Mouse (Mus musculus) limb, embryonic 10.5 days (tissue): ENCODE results near the gene Stk40. TPM values are rescaled to one million over a fixed set of nuclear protein-coding genes. Genes with fewer than 3 reads are reported as not detected.

ENCODE experiments used
- DNase-seq: peaks from one replicate; pipeline ENCODE4 v3.0.0-alpha.2; 2017; ENCODE audit warnings: low spot score
- H3K27ac ChIP-seq: fragments of 300-500 bp; sonication (generic); 2 replicates; pipeline ENCODE4 v1.5.1; 2016; ENCODE audit warnings: mild to moderate bottlenecking
- H3K27me3 ChIP-seq: fragments of 300-500 bp; sonication (generic); 2 replicates; pipeline ENCODE4 v1.6.1; 2016; ENCODE audit warnings: low read depth, mild to moderate bottlenecking; ENCODE audit not compliant: poor library complexity, severe bottlenecking
- H3K36me3 ChIP-seq: fragments of 300-500 bp; sonication (generic); 2 replicates; pipeline ENCODE4 v1.6.1; 2016; ENCODE audit warnings: mild to moderate bottlenecking, moderate library complexity
- H3K4me1 ChIP-seq: fragments of 300-500 bp; sonication (generic); 2 replicates; pipeline ENCODE4 v1.6.1; 2016
- H3K4me3 ChIP-seq: fragments of 300-500 bp; sonication (generic); 2 replicates; pipeline ENCODE4 v1.5.1; 2016; ENCODE audit warnings: mild to moderate bottlenecking, moderate library complexity
- H3K9me3 ChIP-seq: fragments of 300-500 bp; sonication (generic); replicated peaks from 2 replicates; pipeline ENCODE4 v1.6.1; 2016; ENCODE audit warnings: mild to moderate bottlenecking
- WGBS: fragments of 180-500 bp; shearing (Covaris S2); methylation state at CpG from one replicate; pipeline ENCODE4 v1.1.7; 2016; 5-methylcytosine and 5-hydroxymethylcytosine counted together
- polyA plus RNA-seq: library from polyadenylated mRNA; unstranded; fragments of >200 nt; fragmentation: Nextera tagmentation; extraction: Ambion mirVana; gene quantifications from 2 replicates; pipeline ENCODE4 v1.2.1, GENCODE M21; 2016

Gene Stk40
- 48.2 and 52.1 TPM in 2 replicates for polyA plus RNA-seq

DNA sequence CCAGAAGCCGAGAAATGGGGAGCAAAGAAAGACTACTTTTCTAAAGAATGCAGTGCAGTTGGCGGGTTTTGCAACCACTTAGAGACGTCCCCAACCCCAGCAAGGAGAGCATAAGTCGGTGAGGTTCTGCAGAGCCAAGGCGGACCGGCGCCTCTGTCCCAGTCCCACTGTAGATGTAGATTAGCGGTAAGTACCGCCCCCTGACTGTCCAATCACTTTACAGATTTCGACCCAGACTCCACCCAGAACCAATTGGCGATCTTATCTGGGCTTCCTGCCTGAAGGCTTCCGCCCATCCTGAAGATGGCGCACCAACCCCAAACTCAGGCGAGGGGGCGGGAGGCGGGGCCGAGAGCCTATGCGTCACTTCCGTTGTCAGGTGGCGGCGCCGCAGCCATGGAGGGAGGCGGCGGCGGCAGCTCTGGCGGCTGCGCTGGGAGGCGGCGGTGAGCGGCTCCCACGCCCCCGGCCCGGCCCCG, at the start of gene Stk40:
TSS of gene Stk40 (plus strand) at position 368 of the 479 bp plus-strand sequence.
- Histone ChIP-seq H3K36me3 (peaks cover 13% of the 10 kb centered on the region), H3K4me3 (peak within 1 kb of the TSS; percentile 95), H3K9me3 (no peaks in the 10 kb centered on the region), H3K27me3 (0 out of 2 replicates have a peak, but pooled peaks cover 11% of the 10 kb centered on the region), H3K4me1 (peaks cover 59% of the 10 kb centered on the region), H3K27ac (peak within 1 kb of the TSS; percentile 88)
- under 1% methylated on average over 34 of the region's 34 CpGs for WGBS
- DNase-seq = peak; percentile 98

DNA sequence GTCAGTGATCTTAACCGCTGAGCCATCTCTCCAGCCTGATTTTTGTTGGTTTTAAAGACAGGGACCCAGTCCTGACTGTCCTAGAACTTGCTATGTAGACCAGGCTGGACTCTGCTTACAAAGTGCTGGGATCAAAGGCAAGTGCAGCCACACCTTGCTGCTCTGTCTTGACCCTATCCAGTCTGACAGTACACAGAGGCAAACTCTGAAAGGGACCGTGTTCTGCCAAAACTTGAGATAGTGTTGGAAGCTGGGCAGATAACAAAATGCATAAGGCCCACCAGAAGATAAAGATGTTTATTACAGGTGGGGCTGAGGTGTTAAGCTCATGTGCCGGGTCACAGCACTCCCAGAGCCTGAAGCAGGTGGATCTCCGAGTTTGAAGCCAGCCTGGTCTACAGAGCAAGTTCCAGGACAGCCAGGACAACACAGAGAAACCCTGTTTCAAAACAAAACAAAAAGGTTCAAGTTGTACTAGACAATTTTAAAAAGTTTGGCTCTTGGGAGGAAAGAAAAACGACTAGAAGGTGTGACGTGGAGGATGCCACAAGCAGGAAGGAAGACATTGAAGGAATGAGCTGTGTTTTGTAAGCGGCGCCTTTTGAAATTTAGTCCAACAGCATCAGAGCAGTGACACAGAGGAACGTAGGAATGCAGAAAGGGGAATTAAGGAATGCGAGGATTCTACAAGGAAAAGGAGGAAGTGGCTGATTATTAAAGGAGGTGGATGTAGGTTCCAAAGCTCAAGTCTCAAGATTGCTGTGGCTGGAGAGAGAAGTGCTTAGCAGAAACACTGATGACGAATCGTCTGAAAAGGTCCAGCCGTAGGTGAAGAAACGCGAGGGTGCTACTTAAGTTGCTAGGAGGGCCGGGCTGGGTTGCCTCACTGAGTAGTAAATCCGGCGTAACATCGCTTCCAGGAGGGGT, 46.3 kb upstream of the Stk40 start:
- peak overlapping the region; percentile 81 for H3K27ac ChIP-seq
- H3K36me3 ChIP-seq = peaks cover 42% of the 10 kb centered on the region
- peaks cover 18% of the 10 kb centered on the region for H3K4me1 ChIP-seq
- no peaks in the 10 kb centered on the region for H3K27me3 ChIP-seq
- H3K4me3 ChIP-seq = peak overlapping the region; percentile 83
- no peaks in the 10 kb centered on the region for H3K9me3 ChIP-seq
- WGBS = 16% methylated on average over 19 of the region's 19 CpGs
- no peak for DNase-seq

DNA sequence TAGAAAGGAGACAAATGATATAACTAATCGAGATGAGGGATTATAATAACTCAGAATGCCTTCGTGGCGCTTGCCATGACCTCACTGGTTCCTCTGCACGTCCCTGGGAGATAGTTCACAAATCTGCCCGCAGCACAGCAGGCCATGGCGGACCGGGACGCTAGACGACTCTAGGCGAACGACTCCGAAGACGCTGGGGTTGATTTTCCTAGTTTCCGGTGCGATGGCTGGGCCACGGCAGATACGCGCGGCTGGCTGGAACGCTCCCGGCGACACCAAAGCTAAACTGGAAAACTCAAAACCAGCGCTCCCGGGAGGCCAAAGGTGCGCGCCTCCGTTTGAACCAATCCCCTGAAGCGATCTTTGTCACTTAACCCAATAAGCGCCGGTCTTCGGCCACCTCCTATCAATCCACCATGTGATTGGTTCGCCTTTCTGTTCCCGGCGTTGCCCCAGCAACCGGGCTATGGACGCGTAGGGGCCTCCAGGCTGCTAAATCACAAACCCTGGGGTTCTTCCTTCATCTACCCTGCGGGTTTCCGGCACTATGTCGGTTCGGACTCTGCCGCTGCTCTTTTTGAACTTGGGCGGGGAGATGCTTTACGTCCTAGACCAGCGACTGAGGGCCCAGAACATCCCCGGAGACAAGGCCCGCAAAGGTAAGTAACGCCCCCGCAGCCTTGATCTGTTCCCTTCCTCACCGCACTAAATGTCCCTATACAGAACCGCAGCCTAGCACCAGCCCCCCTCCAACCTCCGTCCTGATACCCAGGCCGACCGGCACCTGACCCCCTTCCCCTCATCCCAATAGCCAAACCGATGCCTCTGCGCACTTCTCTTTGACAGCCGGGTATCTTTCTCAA, 45.4 kb upstream of the Stk40 start, which contains the start of gene Oscp1:
TSS of gene Oscp1 (plus strand) at position 432 of the 863 bp plus-strand sequence.
- Histone ChIP-seq H3K36me3 (peaks cover 33% of the 10 kb centered on the region), H3K27ac (peak within 1 kb of the TSS; percentile 81), H3K4me3 (peak within 1 kb of the TSS; percentile 83), H3K4me1 (peaks cover 18% of the 10 kb centered on the region), H3K27me3 (no peaks in the 10 kb centered on the region), H3K9me3 (no peaks in the 10 kb centered on the region)
- 1% methylated on average over 57 of the region's 57 CpGs for WGBS
- DNase-seq = peak; percentile 94

DNA sequence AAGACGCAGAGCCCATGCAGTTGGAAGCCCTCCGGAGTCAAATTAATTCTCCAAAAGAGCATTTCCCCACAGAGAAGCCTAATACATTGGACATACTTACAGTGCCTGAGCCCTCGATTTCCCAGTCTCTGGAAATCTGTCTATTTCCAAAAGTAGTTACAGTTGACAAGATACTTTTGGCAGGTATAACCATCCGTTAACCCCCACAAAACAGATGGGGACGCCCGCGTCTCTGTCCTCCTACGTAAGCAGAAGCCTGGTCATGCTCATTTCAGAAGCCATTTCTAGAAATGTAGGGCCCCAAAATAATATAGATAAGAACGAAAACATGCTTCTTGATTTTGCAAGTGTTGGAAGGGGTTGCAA, 44.8 kb upstream of the Stk40 start:
- Histone ChIP-seq H3K9me3 (no peaks in the 10 kb centered on the region), H3K4me1 (peaks cover 18% of the 10 kb centered on the region), H3K27ac (peak overlapping the region; percentile 81), H3K4me3 (peak overlapping the region; percentile 83), H3K36me3 (peaks cover 27% of the 10 kb centered on the region), H3K27me3 (no peaks in the 10 kb centered on the region)
- 49% methylated on average over 9 of the region's 9 CpGs for WGBS
- DNase-seq = no peak

DNA sequence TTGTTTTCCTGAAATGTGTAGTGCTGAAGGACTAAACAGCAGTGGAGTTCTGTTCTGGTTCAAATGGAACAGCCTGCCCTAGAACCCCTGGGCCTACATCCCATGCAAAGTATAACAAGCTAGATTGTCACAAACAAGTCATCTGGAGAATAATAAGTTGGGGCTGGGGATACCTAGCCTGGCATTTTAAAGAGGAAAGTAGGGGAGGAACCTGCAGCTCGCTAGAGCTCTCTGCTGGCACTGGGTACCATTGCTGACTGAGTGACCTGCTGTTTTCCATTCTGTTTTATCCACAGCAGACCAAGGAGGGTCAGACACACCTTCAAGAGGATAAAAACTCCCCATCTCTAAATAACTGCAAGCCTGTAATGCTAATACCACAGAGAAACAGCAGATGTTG, 40.9 kb upstream of the Stk40 start:
- WGBS = 48% methylated on average over 1 of the region's 1 CpGs

DNA sequence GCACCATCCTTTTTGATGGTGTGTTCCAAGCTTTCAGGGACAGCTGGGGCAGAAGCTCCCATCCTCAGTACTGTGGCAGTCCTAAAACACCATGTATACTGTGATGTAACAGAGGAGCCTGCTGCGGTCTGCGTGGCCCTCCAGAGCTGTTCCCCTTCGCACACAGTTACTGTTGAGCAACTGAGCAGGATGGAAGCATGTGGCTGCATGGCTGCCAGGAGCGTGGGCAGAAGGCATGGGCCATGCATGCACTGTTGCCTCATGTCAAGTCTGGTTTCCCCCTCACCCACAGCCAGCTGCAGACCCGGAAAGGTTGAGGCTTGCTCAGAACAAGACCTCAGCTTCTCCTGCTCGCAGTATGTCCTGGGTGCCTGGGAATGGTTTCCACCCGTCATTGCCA, 38.5 kb upstream of the Stk40 start:
- DNase-seq = no peak
- H3K27me3 ChIP-seq = no peaks in the 10 kb centered on the region
- no peaks in the 10 kb centered on the region for H3K9me3 ChIP-seq
- no peak overlapping the region for H3K4me3 ChIP-seq
- no peaks in the 10 kb centered on the region for H3K4me1 ChIP-seq
- H3K36me3 ChIP-seq = no peaks in the 10 kb centered on the region
- 93% methylated on average over 7 of the region's 7 CpGs for WGBS
- H3K27ac ChIP-seq = no peak overlapping the region

More for the DNA sequence above, 40.9 kb upstream of the Stk40 start:
- Histone ChIP-seq H3K9me3 (no peaks in the 10 kb centered on the region), H3K36me3 (no peaks in the 10 kb centered on the region), H3K4me3 (no peak overlapping the region), H3K27ac (no peak overlapping the region), H3K4me1 (peaks cover 10% of the 10 kb centered on the region), H3K27me3 (no peaks in the 10 kb centered on the region)
- DNase-seq = no peak

DNA sequence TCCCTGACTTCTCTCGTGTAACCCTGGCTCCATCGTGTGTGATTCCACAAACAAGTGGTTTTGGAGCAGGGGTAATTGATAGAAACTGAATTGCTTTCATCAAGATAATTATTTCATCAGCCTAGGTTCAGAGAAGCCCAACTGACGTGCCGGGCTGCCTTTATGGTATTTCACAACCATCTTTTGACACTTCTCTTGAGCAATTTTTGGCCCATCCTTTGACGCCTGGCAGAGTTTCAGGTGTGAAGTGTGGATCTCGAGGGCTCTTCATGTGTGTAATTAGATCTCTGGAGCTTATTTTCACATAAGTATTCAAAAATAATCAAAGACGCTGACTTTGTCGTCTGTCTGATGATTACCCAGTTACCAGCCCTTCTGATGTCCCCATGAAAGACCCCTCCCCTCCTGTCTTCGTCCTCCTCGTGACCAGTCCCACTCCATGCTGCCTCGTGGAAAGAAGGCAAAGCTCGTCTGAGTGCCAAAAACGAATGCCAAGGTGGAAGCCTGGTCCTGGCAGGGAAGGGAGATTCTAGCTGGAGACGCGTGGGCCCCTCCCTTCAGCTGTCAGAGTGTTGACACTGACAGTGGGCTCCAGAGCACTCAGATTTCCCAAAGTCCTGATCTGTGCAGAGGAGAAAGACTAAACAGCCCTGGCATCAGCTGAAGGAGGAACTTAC, 36.2 kb upstream of the Stk40 start:
- H3K27me3 ChIP-seq = no peaks in the 10 kb centered on the region
- no peak for DNase-seq
- no peak overlapping the region for H3K27ac ChIP-seq
- H3K9me3 ChIP-seq = no peaks in the 10 kb centered on the region
- no peaks in the 10 kb centered on the region for H3K4me1 ChIP-seq
- no peaks in the 10 kb centered on the region for H3K36me3 ChIP-seq
- WGBS = 72% methylated on average over 15 of the region's 15 CpGs
- H3K4me3 ChIP-seq = no peak overlapping the region

DNA sequence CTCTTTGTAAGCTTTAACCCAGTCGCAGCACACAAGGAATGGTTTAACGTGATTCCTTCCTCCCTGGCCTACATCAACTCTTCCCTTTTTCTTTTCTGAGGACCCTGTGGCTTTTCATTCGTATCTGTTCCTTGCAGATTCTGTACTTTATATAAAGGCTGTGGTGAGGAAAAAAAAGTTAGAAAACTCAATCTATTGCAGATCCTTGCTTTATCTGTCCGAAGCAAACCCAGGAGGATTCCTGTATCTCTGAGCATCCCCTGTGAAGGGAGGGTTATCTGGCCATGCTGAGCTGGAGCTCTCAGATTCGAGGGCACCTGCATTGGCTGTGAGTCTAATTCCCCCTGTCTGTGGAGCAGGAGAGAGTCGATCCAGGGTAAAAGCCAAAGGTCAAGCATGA, 34.9 kb upstream of the Stk40 start:
- DNase-seq = no peak
- H3K9me3 ChIP-seq = no peaks in the 10 kb centered on the region
- H3K36me3 ChIP-seq = no peaks in the 10 kb centered on the region
- 85% methylated on average over 6 of the region's 6 CpGs for WGBS
- no peak overlapping the region for H3K4me3 ChIP-seq
- H3K27ac ChIP-seq = no peak overlapping the region
- H3K27me3 ChIP-seq = no peaks in the 10 kb centered on the region
- H3K4me1 ChIP-seq = no peaks in the 10 kb centered on the region

DNA sequence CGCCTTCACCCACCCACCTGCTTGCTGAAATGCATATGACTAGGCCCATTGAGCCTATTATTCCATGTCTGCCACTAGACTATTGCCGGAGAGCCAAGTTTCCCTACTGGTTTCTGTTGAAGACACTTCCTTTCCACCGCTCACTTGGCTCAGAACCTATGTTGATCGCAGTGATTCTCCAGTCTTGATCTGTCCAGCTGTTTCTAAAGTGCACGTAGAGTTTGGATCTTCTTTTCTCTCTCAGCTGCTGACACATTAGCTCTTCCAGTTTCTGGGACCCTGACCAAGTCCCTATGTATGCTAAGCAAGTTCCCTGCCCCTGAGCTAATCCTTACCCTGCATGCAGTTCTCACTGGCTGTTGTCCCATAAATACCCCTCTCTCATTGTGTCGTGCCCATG, 25.9 kb upstream of the Stk40 start:
- Histone ChIP-seq H3K27me3 (no peaks in the 10 kb centered on the region), H3K4me3 (no peak overlapping the region), H3K27ac (no peak overlapping the region), H3K4me1 (no peaks in the 10 kb centered on the region; the same call in 1 of the 2 replicates), H3K9me3 (no peaks in the 10 kb centered on the region), H3K36me3 (peaks cover 6% of the 10 kb centered on the region; the same call in 1 of the 2 replicates)
- WGBS = 80% methylated on average over 6 of the region's 6 CpGs
- DNase-seq = no peak

DNA sequence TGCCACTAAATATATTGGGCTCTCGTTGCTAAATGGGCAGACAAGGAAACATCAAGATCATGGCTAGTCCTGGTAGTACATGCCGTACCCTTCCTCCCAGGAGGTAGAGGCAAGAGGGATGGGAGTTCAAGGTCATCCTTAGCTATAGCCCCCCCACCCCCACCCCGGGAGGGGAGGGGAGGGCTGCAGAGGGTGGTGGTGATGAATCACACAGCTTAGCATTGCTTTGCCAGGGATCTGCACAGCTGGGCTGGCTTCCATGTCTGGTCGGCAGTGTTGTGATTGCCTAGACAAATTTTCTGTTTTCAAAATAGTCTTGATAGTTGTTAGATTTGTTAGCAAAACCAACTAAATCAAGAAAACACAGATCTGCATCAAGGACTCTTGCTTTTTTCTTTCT, 24.5 kb upstream of the Stk40 start:
- no peak overlapping the region for H3K27ac ChIP-seq
- WGBS = 85% methylated on average over 4 of the region's 4 CpGs
- no peaks in the 10 kb centered on the region for H3K27me3 ChIP-seq
- H3K9me3 ChIP-seq = no peaks in the 10 kb centered on the region
- H3K36me3 ChIP-seq = peaks cover 6% of the 10 kb centered on the region; the same call in 1 of the 2 replicates
- no peak overlapping the region for H3K4me3 ChIP-seq
- no peak for DNase-seq
- H3K4me1 ChIP-seq = no peaks in the 10 kb centered on the region; the same call in 1 of the 2 replicates

DNA sequence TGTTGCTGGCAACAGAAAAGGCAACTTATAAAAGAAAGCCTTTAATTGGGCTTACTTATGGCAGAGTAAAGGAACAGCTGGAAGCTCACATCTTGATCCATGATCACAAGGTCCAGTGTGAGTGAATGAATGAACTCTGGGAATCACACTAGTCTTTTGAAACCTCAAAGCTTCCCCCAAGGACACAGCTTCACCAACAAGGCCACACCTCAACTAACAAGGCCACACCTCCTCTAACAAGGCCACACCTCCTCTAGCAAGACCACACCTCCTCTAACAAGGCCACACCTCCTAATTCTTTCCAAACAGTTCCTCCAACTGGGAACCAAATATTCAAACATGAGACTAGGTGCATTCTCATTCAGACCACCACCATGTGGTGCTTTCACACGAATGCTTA, 22.2 kb upstream of the Stk40 start:
- DNase-seq = no peak
- peaks cover 6% of the 10 kb centered on the region; the same call in 1 of the 2 replicates for H3K36me3 ChIP-seq
- peaks cover 5% of the 10 kb centered on the region for H3K4me1 ChIP-seq
- 86% methylated on average over 1 of the region's 1 CpGs for WGBS
- no peaks in the 10 kb centered on the region for H3K9me3 ChIP-seq
- H3K27ac ChIP-seq = no peak overlapping the region
- H3K4me3 ChIP-seq = no peak overlapping the region
- H3K27me3 ChIP-seq = no peaks in the 10 kb centered on the region

DNA sequence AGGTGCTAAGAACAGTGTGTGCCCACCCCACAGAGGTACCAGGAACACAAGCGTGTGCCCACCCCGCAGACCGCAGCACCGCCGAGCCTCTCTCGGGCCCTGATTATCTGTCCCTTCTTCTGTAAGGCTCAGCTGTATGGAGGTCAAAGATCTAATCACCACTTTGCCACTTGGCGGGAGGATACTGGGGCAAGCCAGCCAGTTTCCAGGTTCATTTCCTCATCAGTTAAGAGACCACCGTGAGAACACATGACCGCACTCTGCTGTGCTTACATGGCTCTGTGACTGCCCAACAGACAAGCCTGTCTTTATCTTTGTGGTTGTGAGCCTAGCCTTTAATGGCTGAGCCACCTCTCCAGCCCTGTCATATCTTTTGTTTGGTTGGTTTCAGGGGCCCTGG, 20.7 kb upstream of the Stk40 start:
- Histone ChIP-seq H3K27me3 (no peaks in the 10 kb centered on the region), H3K4me3 (no peak overlapping the region), H3K4me1 (peaks cover 5% of the 10 kb centered on the region), H3K36me3 (peaks cover 6% of the 10 kb centered on the region; the same call in 1 of the 2 replicates), H3K9me3 (no peaks in the 10 kb centered on the region), H3K27ac (no peak overlapping the region)
- no peak for DNase-seq
- 93% methylated on average over 9 of the region's 9 CpGs for WGBS
